Mouse (Mus musculus): Measurements from ENCODE around the gene Lamb3.
"Not testable (repeated sequence)": the region's sequence is repeated elsewhere in the genome, so short reads cannot be mapped to it uniquely, and the experiment has no call there.

The Lamb3 gene

DNA sequence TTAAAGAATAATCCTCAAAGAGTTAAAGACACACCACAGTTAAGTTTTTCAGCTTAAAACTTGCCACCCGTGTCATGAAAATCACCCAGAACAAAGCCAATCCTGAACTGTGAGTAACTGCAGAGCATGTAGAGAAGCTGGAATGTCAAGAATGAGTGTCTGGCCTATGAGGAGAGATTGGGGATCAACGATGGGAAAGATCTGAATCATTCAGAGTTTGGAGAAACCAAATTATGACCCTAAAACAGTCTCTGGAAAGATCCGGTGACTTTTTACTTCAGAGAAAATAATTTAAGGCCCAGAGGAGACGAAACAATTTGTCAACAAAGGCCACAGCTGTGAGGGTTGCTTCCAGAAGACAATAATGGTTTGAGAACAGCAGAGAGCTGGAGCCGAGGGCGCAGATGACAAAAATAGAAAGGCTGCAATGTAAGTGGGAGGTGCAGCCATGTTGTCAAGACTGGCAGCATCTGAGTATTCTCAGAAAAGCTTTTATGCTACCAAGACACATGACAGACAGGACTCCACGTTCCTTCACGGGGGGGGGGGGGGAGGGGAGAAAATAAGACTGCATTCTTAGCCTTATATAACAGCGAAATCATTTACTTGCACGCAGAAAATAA is 36.2 kb downstream of the Lamb3 start:
- DNase-seq (ENCODE audit: low read depth, low spot score) = no peak

DNA sequence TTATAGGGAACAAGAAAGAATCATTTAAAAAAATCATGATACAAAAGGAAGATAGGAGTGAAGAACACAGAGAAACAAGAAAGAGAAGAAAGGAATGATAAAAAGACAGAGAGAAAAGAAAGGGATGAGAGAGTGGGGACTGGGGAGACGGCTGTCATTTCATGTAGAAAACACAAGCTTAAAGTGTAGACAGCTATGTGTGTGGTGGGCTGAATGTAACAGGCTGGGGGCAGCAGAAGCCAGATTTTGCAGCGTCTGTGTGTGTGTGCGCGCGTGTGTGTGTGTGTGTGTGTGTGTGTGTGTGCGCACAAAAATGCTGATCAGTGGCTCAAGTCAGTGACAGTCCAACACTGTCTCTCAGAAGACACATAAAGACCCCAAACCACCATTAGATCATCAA is 36.7 kb downstream of the Lamb3 start:
- DNase-seq (ENCODE audit: low read depth, low spot score) = no peak

DNA sequence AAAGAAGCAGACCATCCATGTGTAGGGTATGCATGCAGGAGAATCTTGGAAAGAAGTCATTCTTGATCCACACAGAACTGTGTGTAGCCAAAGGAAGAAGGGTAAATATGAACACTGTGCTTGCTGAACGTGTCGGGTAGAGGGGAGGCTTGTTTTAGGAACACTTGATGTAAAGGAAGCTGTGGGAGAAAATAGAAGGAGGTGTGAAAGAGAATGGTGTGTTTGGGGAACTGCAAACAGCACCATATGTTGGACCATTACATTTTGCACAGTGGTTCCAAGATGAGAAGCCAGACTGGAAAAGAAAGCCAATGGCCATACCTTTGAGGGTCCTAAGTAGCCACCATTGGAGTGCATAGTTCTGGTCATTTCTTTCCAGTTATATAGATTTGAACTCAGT is 42.5 kb downstream of the Lamb3 start:
- no peak for DNase-seq (ENCODE audit: low read depth, low spot score)

DNA sequence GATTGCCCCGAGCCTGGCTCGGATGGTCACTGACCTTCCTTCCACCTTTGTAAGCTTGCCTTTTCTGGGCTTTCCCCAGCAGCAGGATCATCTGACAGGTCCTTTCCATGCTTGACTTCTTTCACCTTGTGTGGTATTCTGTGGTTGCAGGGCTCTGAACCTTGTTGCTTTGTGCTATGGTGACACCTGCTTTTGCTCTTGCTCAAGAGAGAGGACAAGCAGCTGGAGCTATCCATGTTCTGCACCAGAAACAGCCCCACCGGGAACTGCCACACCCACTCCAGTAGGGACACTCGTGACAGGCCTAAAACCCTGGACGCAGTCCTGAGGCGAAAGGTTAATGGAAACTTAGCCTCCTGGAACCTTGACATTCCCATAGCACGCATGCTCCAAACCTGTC is 43.9 kb downstream of the Lamb3 start:
- no peak for DNase-seq (ENCODE audit: low read depth, low spot score)

DNA sequence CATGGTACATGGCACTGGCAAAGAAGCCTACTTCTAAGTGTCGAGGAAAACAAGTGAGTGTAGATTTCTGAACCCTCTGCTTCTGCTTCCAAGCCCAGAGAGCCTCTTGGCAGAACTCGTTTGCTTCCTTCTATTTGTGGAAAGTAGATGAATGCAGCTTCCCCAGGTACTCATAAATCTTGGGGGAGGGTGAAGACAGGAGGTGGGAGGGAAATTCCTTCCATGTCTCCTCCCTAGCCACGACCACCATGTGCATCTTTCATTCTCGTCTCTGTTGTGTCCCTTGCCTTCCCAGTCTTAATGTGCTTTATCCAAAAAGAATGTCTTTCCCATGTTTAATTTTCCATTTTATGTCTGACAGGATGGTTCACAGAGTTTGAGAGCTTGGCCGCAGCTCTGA is 45.1 kb downstream of the Lamb3 start:
- DNase-seq (ENCODE audit: low read depth, low spot score) = no peak

DNA sequence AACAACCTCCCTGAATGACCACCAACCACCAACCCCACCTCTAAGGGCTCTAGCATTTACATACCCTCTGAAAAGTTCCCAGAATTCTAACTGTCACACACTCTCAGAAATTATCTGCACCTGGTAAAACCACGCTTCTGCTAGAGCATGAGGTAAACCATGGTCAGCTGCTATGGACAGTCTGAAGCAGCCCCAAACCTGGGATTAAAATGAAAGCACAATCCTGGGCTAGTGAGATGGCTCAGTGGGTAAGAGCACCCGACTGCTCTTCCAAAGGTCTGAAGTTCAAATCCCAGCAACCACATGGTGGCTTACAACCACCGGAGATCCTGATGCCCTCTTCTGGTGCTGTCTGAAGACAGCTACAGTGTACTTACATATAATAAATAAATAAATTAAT is 46.4 kb downstream of the Lamb3 start:
- DNase-seq (ENCODE audit: low read depth, low spot score) = not testable (repeated sequence)

DNA sequence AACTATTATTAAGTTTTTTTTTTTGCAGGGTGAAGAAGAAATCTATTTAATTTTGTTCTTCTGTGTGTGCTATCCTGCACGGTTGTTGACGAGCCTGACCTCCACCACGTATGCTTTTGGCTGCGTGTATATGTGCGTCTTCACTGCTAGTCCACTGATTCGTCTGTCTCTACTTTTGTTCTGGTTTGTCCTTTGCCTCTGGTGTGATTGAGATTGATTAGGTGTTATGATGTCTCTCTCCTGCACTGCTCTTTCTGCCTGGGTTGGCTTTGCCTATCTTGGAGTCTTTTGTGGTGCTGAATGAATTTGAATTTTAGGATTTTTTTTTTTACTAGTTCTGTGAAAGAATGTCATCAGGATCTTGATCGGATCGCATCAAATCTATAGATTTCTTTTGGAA is 47.5 kb downstream of the Lamb3 start:
- DNase-seq (ENCODE audit: low read depth, low spot score) = no peak

DNA sequence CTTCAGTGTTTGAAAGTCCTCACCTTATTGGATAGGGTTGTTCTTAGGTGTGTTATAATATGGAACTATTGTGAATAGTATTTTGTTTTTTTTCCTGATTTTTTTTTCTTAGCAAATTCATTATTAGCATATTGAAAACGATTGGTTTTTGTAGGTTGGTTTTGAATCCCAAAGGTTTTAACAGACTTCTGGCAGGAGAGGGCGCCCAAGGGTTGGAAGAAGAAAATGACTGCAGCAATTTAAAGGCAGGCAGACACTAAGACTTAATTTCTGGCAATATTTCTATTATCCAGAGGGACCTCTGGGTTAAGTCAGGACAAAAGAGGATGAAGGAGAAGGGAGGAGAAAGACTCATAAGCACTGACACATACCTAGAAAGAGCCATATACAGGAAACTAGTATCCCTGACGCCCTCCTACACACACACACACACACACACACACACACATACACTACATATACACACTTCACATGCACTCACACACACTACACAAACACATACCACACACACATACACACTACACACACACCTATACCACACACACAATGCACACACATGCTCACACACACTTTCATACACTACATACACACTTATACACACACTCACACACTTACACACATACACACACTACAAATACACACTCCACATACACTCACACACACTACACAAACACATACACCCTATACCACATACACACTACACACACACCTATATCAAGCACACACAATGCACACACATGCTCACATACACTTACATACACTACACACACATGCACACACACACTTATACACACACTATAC is 48.2 kb downstream of the Lamb3 start:
- DNase-seq (ENCODE audit: low read depth, low spot score) = no peak

DNA sequence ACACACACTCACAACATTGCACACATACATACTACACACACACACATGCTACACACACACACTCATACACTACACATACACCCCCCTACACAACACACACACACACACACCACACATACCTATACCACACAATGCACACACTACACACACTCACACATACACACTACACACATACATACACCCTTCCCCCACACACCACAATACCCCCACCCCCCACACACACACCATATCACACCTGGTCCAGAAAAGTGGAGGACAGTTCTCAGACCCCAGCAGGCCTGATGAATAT is 48.7 kb downstream of the Lamb3 start:
- DNase-seq (ENCODE audit: low read depth, low spot score) = no peak

DNA sequence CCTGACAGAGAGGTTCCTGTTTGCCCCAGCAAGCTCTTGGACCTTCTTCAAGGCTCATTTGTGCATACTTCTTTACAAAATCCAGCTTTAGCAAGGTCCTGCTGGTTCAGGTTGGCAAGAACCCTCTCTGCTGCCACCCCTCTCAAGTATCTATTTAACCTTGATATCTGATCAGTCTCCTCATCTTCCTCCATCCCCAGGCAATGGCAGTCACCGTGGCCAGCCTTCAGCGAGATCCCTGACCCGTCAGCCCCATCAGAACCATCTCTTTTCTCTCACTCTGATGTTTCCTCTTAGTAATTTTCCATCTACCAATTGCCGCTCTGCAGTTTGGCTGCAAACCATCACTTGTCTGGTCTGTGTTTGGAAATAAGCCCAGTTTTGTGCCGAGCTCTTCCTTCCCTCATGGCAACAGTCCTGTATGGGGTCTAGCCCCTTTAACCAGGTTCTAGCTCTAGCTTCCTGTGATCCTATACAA is 49.2 kb downstream of the Lamb3 start:
- DNase-seq (ENCODE audit: low read depth, low spot score) = no peak

DNA sequence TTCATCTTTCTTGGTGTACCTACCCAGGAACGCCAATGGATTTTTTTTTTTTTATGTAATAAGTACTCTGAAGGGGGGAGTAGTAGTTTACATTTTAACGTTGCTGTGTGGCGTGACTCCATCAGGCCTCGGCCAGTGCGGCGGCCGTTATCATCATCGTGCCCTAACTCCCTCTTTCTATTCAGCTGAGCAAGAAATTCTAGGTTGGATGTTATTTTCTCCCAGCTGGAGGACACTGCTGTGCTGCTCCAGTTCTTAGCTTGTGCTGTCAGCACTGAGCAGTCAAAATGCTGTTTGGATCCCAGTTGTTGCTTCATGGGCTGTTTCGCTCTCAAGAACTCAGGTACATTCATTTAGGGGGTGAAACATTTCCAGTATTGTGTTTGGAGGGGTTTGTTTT is 52.1 kb downstream of the Lamb3 start:
- no peak for DNase-seq (ENCODE audit: low read depth, low spot score)

DNA sequence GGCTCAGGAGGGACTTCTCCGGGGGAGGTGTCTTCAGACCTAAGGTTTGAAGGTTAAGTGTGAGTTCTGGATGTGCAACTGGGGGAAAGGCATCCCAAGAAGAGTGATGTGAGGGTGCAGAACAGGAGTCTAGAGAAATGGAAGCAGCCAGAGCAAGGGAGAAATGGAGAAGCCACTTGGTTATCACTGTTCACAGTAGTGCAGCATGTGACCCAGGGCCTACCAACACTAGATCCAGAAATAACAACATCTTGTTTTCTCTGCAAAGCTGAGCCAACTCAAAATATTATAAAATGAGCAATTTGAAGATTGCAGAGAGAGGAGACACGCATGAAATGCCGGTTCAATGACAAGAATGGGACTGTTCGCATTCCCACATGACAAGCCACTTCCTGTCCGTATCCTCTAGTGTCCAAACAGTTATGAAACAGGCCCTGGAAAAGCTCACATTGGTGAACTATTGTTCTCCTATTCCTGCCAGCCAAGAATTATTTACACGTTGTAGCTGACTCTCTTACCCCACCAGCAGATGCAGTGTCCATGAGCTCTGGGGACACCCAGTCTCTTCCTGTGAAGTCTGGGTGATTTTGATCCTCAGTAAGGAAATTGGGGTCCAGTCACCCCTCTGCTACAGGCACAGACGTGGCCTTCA is 54.5 kb downstream of the Lamb3 start:
- no peak for DNase-seq (ENCODE audit: low read depth, low spot score)

DNA sequence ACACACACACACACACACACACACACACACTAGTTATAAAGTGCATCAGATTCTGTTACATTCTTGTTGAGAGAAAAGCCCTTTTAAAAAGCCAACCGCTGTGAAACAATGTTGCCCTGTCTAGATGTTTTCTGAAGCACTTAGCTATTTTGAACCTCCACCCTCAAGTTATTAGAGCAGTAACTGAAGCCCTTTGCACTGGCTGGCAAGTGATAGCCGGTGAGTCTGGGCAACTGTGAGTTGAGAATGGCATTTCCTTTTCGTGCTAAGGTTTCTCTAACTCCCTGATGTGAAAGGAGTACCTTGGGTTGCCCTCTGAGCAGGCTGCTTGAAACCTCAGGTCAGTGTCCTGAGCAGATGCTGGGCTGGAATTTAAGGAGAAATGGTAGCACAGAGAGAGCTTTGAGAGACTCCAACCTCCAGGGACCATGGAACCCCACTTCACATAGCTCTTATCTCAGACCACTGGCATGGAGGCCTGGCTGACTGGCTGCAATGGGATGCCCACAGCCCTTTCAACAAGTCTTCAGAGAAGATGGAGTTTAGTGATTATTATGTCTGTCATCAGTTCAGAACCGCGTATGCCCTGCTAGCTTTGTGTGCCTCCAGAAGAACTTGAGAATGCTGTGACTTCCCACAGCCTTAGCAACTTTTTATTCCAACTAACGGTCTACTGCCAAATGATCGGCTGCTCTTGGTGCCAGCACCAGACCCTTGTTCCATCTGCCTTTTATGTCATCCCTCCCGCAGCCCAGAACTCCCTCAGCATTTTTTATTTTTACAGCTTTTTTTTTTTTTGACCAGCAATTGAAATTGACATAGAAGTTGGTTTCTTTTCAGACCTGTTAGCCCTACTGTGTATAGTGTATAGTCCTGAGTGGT is 55.8 kb downstream of the Lamb3 start:
- DNase-seq (ENCODE audit: low read depth, low spot score) = no peak

DNA sequence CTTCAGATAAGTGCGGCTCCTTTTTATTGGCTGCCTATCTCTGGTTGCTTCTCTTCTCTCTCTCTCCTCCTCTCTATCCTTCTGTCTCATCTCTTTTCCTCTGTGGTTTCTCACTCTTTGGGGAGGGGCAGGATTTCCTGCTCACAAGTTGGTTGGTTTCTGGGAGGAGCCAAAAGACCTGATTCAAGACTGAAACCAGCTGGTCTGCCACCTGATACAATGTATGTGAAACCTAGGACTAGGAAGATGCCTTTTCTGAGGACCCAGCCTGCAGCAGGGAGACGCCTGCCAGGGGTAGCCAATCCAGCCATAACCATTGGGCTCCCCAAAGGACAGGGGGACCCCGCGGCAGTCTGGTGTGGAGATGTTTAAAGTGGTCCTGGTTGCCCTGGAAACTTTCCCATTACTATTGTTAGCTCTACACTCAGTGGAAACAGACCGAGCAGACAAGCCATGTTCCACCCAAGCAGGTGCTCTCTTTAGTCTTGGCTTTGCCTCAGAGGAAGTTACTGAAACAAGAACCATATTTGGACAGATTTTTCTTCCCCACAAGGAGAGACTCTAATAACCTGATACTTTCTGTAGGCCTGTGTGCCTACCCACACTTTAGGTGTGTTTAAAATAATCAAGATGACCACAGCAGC is 56.6 kb downstream of the Lamb3 start, which contains the start of gene Hsd11b1:
Hsd11b1 (minus strand) TSS at position 121 of the 644 bp plus-strand sequence.
- DNase-seq (ENCODE audit: low read depth, low spot score) = no peak

DNA sequence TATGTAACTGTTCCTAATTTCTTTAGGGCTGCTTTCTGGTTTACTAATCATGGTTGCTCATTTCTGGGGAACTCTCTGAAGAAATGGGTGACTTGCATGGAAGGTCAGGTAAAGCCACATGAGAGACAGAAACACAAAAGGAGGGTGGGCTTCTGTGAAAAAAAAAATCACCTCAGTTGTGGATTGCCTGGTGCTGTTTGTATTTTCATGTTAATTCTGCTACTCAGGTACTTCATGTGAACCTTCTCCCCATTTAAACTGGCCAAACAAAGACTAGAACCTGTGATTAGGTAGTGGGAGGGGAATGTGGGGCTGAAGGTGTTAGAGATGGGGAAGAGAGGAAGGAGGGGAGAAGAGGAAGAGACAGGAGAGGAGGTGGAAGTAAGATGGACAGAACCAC is 58.2 kb downstream of the Lamb3 start:
- no peak for DNase-seq (ENCODE audit: low read depth, low spot score)

DNA sequence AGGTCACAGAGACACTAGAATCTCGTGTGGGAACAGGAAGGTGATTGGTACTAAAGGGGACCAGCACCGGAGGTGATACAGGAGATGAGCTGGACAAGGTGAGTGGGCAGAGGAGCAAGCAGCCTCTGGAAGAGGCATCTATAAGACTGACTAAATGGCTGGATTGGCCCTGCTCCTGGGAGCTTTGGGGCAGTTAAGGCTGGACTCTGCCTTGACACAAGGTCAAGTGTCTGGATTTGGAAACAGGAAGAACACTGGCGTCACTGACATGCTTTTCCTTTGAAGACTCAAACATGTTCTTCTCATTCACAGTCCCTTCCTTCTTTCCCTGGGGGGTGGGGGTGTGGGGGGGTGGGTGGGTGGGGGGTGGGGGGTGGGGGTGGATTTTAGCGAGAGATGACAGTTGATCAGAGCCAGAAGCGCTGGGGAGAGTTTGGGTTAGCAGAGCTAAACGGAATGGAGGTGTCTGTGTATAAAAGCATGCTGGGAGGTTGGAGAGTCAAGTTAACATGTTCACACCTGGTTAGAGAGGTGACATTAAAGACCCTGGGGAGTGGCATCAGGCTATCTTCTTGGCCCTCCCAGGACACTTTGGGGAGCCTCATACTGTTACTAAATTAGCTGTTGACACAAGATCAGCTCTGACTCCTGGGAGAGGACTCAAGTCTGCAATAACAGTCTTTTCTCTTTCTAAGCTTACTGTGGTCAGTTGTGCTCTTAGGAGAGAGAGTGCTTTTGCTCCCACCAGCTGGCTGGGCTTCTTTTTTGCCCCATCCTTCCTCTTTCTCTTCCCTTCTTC is 63.7 kb downstream of the Lamb3 start:
- no peak for DNase-seq (ENCODE audit: low read depth, low spot score)

DNA sequence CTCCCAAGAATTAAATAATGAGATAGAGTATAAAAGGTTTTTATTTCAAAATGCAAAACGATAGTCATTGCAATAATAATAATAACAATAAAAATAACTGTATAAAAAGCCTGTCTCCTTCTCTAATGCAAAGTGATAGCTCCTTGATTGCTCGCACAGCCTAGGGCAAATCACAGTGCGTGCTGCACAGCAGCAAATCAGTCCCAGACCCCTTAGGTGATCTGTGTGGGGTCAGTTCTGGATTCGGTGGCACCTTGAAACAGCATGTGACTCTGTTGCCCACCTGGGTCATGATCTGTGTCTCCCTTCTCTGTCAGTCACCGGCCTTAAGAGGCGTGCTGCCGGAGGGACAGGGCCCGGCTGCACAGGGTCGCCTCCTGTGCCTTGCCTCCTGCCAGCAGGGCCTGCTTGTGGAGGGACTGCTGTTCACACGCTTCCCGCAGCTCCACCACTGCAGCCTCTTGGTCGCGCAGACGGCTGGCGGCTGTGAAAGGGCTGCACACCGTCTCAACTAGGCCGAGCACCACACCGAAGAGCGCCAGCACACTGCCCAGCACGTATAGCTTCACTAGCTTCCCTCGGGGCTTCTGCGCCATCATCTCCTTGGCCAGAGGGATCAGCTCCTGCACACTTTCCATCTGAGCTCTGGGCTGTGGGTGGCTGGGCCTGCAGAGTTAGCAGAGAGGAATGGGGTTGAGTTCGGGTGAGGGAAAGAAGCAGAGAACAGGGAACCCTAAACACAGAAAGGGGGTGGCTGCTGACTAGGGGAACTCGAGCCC is 64.8 kb downstream of the Lamb3 start:
- no peak for DNase-seq (ENCODE audit: low read depth, low spot score)

DNA sequence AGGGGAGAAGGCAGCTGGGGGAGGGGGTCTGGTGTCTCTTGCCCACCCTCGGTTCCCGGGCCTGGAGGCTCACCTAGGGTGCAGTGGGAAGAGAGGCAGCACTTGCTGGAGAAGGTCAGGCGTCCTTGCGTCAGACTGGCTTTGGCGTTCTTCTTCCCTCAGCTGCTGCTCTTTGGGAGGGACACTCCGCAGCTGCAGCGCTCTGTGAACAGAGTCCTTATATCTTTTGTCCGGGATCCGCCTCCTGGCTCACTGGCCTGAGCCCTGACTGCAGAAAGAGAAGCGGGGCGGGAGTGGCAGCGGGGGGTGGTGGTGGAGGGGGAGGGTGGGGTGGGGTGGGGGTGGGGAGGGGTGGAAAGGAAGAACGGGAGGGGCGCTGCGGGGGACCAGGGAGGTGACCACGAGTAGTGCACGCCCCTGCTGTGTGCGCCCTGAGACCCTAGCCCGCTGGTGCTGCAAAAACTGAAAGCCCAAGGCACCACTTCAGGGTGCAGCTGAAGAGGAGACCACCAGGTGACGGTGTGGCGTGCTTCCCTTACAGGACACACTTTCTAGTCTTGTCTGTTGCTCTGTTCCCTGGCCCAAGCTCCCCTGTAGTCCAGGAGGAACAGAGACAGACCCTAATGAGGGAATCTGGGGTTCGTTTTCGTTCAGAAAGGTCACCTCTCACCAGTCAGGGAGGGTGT is 65.6 kb downstream of the Lamb3 start, which contains the start of gene G0s2:
G0s2 (minus strand) TSS at position 302 of the 686 bp plus-strand sequence.
- DNase-seq (ENCODE audit: low read depth, low spot score) = no peak

DNA sequence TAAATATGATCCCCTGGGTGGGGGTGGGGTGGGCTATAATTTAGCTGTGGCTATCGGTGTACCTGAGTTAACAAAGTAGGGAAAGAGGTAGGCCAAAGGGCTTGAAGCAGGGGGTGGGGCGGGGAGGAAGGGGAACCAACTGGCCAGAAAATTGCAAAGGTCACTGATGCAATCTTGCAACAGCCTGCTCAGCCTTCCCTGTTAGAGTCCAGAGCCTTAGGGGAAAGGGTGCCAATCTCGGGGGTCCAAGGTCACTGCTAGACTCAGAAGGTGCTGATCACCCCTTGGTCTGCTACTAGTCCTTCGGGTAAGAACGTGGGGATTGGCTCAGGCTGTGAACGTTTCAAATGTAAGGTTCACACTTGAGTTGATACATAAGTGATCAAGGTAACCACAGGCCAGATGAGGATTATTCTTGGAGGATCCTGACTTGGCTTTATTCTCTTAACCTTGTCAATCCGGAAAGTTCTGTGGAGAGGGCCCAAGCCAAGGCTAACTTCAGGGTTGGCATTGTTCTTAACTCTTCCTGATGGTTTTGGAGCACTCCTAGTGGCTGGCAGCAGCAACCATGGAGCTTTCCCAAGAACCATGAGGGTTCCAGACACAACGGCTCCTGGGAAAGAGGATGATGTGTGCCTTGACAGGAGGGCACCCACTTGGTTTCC is 67.0 kb downstream of the Lamb3 start:
- no peak for DNase-seq (ENCODE audit: low read depth, low spot score)

Data from c-Kit-negative CD71-positive TER-119-positive erythroid progenitor cells, embryonic 14.5 days (primary cell).